Mouse (Mus musculus) midbrain, embryonic 16.5 days (tissue): ENCODE measurements around the gene Prcd. TPM values are rescaled to one million over a fixed set of nuclear protein-coding genes. Genes with fewer than 3 reads are reported as not detected.

Source experiments
- ATAC-seq: fragments of 200-750 bp; cut with Nextera tagmentation; 2 replicates; pipeline ENCODE4 v1.8.0; 2017; ENCODE audit warnings: moderate TSS enrichment
- H3K27ac ChIP-seq: fragments of 300-500 bp; sonication (generic); 2 replicates; pipeline ENCODE4 v1.5.1; 2014; ENCODE audit warnings: mild to moderate bottlenecking, low read length, mixed read lengths
- H3K27me3 ChIP-seq: fragments of 300-500 bp; sonication (generic); 2 replicates; pipeline ENCODE4 v1.6.1; 2014; ENCODE audit warnings: low read depth, low read length, mixed read lengths; ENCODE audit not compliant: control insufficient read depth, insufficient read depth
- H3K36me3 ChIP-seq: fragments of 300-500 bp; sonication (generic); 2 replicates; pipeline ENCODE4 v1.6.1; 2014; ENCODE audit warnings: mild to moderate bottlenecking, low read length, moderate library complexity, mixed read lengths; ENCODE audit not compliant: control insufficient read depth, insufficient read depth
- H3K4me1 ChIP-seq: fragments of 300-500 bp; sonication (generic); 2 replicates; pipeline ENCODE4 v1.6.1; 2014; ENCODE audit warnings: mild to moderate bottlenecking, low read length, mixed read lengths; ENCODE audit not compliant: control insufficient read depth, insufficient read depth
- H3K4me2 ChIP-seq: fragments of 300-500 bp; sonication (generic); 2 replicates; pipeline ENCODE4 v1.6.1; 2014; ENCODE audit warnings: mild to moderate bottlenecking, low read length, mixed read lengths
- H3K4me3 ChIP-seq: fragments of 300-500 bp; sonication (generic); 2 replicates; pipeline ENCODE4 v1.5.1; 2014; ENCODE audit warnings: low read depth, mild to moderate bottlenecking, low read length, moderate library complexity, mixed read lengths
- H3K9ac ChIP-seq: fragments of 300-500 bp; sonication (generic); 2 replicates; pipeline ENCODE4 v1.6.1; 2014; ENCODE audit warnings: low read depth, low read length, mixed read lengths
- H3K9me3 ChIP-seq: fragments of 300-500 bp; sonication (generic); replicated peaks from 2 replicates; pipeline ENCODE4 v1.6.1; 2014; ENCODE audit warnings: mild to moderate bottlenecking, low read length, mixed read lengths; ENCODE audit not compliant: control insufficient read depth, poor library complexity, severe bottlenecking
- WGBS: fragments of 180-500 bp; shearing (Covaris S2); extraction: QIAGEN DNeasy Blood & Tissue Kit; methylation state at CpG from one replicate; pipeline ENCODE4 v1.1.7; 2014; 5-methylcytosine and 5-hydroxymethylcytosine counted together
- polyA plus RNA-seq: library from polyadenylated mRNA; unstranded; fragments of >200 nt; fragmentation: Nextera tagmentation; extraction: Ambion mirVana; gene quantifications from 2 replicates; pipeline ENCODE4 v1.2.1, GENCODE M21; 2015

The Prcd gene
- polyA plus RNA-seq, 1 experiment from 2014 or later: 4.4 TPM

GRCm38 (mm10) chr11:116616438-116617118 lies 36.8 kb upstream of the Prcd start:
- H3K9me3 ChIP-seq: no peaks in the 10 kb centered on the region
- H3K4me2 ChIP-seq: no peak overlapping the region
- H3K27me3 ChIP-seq: no peaks in the 10 kb centered on the region
- no peaks in the 10 kb centered on the region for H3K36me3 ChIP-seq
- H3K4me1 ChIP-seq: no peaks in the 10 kb centered on the region
- no peak overlapping the region for H3K27ac ChIP-seq
- H3K9ac ChIP-seq: no peak overlapping the region
- H3K4me3 ChIP-seq: no peak overlapping the region
- ATAC-seq: no peak
- WGBS: 83% methylated on average over 10 of the region's 10 CpGs

DNA sequence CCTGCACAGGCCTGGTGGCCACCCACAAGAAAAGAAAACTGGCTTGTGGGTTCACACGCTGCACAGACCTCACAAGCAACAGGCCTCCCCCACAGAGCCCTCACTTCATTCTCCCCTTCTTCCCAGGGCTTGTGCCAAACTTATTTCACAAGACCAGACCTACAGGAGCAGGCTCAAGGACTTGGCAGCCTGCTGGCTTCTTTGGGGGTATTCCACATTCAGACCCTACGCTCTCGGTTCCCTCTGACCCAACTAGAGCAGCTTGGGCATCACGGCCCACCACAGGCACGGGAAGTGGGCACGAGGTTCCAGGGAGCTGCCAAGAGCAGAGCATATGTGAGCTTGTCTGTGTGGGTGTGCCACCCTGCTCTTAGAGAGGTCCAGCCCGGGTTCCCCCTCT lies 35.7 kb upstream of the Prcd start:
- 78% methylated on average over 7 of the region's 7 CpGs for WGBS
- Histone ChIP-seq H3K36me3 (no peaks in the 10 kb centered on the region), H3K27me3 (peaks cover under 1% of the 10 kb centered on the region; the same call in 1 of the 2 replicates), H3K4me3 (no peak overlapping the region), H3K4me1 (no peaks in the 10 kb centered on the region), H3K9me3 (no peaks in the 10 kb centered on the region), H3K9ac (no peak overlapping the region), H3K4me2 (no peak overlapping the region), H3K27ac (no peak overlapping the region)
- ATAC-seq: no peak

DNA sequence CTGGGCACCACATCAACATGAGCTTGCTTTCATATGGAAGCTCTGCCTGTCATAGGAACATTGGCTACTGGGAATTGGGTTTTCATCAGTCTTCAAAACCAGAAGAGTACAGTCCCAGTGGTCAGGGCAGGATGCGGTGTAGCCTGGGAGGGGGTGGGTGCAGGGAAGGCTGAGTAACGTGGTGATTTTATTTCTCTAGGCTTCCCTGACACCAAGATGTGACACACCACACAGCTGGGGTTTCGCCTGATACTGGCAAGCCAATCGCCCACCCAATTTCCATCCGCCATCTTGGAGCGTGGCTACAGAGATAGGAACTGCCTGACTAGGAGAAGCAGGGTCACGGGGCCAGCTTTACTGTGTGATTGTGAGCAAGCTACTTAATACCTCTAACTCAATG lies 34.7 kb upstream of the Prcd start:
- no peaks in the 10 kb centered on the region for H3K4me1 ChIP-seq
- H3K9ac ChIP-seq: no peak overlapping the region
- no peaks in the 10 kb centered on the region for H3K9me3 ChIP-seq
- peaks cover 8% of the 10 kb centered on the region for H3K27me3 ChIP-seq
- H3K4me3 ChIP-seq: no peak overlapping the region
- no peak overlapping the region for H3K4me2 ChIP-seq
- H3K36me3 ChIP-seq: no peaks in the 10 kb centered on the region
- 88% methylated on average over 7 of the region's 7 CpGs for WGBS
- H3K27ac ChIP-seq: no peak overlapping the region
- ATAC-seq: no peak

DNA sequence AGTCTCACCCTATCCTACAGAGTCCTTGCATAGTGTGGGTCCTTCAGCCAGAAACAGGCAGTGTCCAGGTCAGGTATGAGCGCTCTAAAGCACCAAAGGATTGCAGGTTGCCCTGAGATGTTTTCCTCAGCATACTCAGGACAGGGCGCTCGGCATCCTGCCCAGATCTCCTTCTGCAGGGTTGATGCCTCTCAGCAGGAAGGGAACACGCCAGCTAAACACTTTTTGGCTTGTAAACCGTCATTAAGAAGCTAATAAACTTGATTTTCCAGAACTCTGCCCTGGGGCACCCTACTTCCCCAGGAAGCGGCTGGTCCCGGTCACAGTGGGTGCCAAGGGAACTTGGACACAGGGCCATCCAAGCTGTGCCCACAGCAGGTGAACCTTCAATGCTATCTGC lies 34.2 kb upstream of the Prcd start:
- Histone ChIP-seq H3K36me3 (no peaks in the 10 kb centered on the region), H3K9me3 (no peaks in the 10 kb centered on the region), H3K27ac (no peak overlapping the region), H3K9ac (no peak overlapping the region), H3K4me1 (no peaks in the 10 kb centered on the region), H3K4me3 (no peak overlapping the region), H3K4me2 (no peak overlapping the region), H3K27me3 (peaks cover 12% of the 10 kb centered on the region)
- WGBS: 88% methylated on average over 7 of the region's 7 CpGs
- ATAC-seq: no peak

DNA sequence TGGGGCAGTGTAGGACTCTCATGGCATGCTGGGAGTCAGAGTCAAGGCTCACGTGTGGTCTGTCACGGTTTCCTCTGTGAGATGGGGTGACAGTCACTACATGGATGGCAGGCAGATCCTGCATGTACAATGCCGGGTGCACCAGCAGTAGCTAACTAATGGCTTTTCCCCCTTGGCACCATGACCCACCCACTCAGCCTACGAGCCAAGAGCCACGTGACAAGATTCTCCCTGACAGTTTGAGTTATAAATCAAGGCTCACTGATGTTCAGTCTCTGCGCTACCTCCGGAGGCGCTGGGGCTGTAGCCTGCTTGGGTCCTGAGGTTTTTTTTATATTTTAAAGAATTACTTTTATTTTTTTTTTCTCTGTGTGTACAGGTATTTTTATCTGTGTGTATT lies 33.8 kb upstream of the Prcd start:
- Histone ChIP-seq H3K4me3 (no peak overlapping the region), H3K27me3 (peaks cover 15% of the 10 kb centered on the region), H3K4me2 (no peak overlapping the region), H3K27ac (no peak overlapping the region), H3K4me1 (peaks cover 2% of the 10 kb centered on the region; the same call in 1 of the 2 replicates), H3K9me3 (no peaks in the 10 kb centered on the region), H3K36me3 (no peaks in the 10 kb centered on the region), H3K9ac (no peak overlapping the region)
- ATAC-seq: no peak
- WGBS: 76% methylated on average over 8 of the region's 8 CpGs

DNA sequence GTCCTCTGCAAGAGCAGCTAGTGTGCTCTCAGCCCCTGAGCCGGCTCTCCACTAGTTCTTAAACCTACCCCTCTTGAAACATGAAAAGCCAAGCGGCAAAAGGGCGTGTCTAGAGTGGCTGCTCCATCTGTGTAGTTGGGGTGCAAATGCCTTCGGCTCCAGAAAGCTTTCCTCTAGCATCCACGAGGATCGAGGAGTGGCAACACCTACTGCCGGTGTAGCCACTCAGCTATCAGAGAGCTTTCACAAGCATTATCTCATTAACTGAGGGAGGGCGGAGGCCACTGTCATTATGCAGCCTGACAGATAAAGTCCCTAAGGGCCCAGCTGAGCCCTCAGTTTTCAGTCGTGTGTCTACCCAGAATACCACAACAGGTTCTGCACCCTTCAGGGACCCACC lies 33.3 kb upstream of the Prcd start:
- H3K4me2 ChIP-seq: no peak overlapping the region
- H3K9me3 ChIP-seq: no peaks in the 10 kb centered on the region
- H3K4me1 ChIP-seq: peaks cover 5% of the 10 kb centered on the region; the same call in 1 of the 2 replicates
- H3K9ac ChIP-seq: no peak overlapping the region
- 37% methylated on average over 9 of the region's 9 CpGs for WGBS
- ATAC-seq: no peak
- peaks cover 20% of the 10 kb centered on the region for H3K27me3 ChIP-seq
- no peak overlapping the region for H3K4me3 ChIP-seq
- H3K36me3 ChIP-seq: no peaks in the 10 kb centered on the region
- no peak overlapping the region for H3K27ac ChIP-seq

- peaks cover 24% of the 10 kb centered on the region for H3K27me3 ChIP-seq
- H3K9ac ChIP-seq: no peak overlapping the region
- no peak overlapping the region for H3K27ac ChIP-seq
- H3K9me3 ChIP-seq: no peaks in the 10 kb centered on the region
- H3K36me3 ChIP-seq: no peaks in the 10 kb centered on the region
- 79% methylated on average over 10 of the region's 10 CpGs for WGBS
- peaks cover 5% of the 10 kb centered on the region; the same call in 1 of the 2 replicates for H3K4me1 ChIP-seq
- H3K4me3 ChIP-seq: no peak overlapping the region
- no peak for ATAC-seq
- no peak overlapping the region for H3K4me2 ChIP-seq
Observed at GRCm38 (mm10) chr11:116620559-116621253, 32.6 kb upstream of the Prcd start.

- Histone ChIP-seq H3K9me3 (no peaks in the 10 kb centered on the region), H3K4me3 (no peak overlapping the region), H3K27ac (no peak overlapping the region), H3K9ac (no peak overlapping the region), H3K36me3 (no peaks in the 10 kb centered on the region), H3K27me3 (peaks cover 24% of the 10 kb centered on the region), H3K4me2 (no peak overlapping the region), H3K4me1 (peaks cover 5% of the 10 kb centered on the region; the same call in 1 of the 2 replicates)
- WGBS: 52% methylated on average over 6 of the region's 6 CpGs
- no peak; the same call in 1 of the 2 replicates for ATAC-seq
Observed at GRCm38 (mm10) chr11:116621258-116621704, 32.1 kb upstream of the Prcd start.
